Mouse (Mus musculus) v-Abl transformed pro-B cells (cell line): ENCODE results near the gene Psap.
"Not testable (repeated sequence)": the region's sequence is repeated elsewhere in the genome, so short reads cannot be mapped to it uniquely, and the experiment has no call there.

Experiments
- in situ Hi-C, 2 experiments: fragments of 400-800 bp; cut with MboI; formaldehyde crosslinking; loops; one replicate each; pipeline ENCODE4 v1.15.1; 2025; ENCODE audit not compliant: unreplicated experiment in 2 of 2

Gene Psap

GRCm38 (mm10) chr10:60277207-60278005, at the start of gene Psap:
Gene Psap (plus strand): TSS chr10:60277627.
- in situ Hi-C loops: no loop called here

- in situ Hi-C loops: no loop called here
Observed at GRCm38 (mm10) chr10:60227666-60228065, 49.8 kb upstream of the Psap start.

GRCm38 (mm10) chr10:60229113-60229512, 48.3 kb upstream of the Psap start:
- in situ Hi-C loops: no loop called here

DNA sequence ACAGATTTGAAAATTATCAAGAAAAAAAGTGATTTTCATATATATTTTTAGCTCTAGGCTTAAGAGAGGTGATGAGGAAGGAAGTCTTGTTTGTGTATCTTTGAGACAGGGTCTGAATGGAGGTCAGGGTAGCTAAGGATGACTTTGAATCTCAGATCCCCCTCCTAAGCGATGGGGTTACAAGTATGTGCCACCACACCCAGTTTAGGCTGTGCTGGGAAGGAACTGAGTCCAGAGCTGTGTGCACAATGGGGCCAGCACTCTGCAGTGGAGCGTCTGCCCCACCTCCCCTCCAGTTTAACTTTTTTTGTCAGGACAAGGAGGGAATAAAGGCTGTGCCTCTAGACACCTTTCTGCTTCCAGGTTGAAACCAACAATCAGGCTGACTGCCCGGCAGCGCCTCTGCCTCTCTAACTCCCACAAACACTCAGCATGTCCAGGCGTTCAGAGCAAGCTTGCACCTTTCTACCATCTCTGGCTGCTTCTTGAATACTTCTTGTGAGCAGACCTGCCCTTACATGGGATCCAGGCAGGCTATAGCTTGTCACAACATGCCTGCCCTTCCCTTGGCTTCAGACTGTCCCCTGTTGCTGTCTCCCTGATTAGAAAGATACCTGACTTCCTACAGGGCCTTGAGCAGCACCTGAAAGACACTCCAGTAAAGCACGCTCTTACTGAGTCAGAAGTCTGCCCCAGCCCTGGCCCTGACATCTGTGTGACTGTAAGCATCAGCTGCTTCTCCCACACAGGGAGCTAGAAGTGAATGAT, 46.9 kb upstream of the Psap start:
- in situ Hi-C loops: no loop called here

GRCm38 (mm10) chr10:60234006-60234405, 43.4 kb upstream of the Psap start:
- in situ Hi-C loops: no loop called here

DNA sequence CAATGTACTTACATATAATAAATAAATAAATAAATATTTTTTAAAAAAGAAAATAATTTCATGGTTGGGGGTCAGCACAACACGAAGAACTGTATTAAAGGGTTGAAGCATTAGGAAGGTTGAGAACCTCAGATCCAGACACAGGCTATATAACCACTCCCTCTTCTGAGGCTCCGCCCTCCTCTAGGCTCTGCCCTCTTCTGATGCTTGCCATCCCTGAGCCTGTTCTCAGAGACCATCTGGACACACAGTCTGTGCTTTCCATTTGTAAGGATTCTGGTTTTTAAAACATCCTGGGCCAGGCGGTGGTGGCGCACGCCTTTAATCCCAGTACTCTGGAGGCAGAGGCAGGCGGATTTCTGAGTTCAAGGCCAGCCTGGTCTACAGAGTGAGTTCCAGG, 41.6 kb upstream of the Psap start:
- in situ Hi-C loops: loop anchor here (5.0 kb wide), 4 partner anchors 89 to 349 kb away; no protein-coding TSS in a partner anchor

DNA sequence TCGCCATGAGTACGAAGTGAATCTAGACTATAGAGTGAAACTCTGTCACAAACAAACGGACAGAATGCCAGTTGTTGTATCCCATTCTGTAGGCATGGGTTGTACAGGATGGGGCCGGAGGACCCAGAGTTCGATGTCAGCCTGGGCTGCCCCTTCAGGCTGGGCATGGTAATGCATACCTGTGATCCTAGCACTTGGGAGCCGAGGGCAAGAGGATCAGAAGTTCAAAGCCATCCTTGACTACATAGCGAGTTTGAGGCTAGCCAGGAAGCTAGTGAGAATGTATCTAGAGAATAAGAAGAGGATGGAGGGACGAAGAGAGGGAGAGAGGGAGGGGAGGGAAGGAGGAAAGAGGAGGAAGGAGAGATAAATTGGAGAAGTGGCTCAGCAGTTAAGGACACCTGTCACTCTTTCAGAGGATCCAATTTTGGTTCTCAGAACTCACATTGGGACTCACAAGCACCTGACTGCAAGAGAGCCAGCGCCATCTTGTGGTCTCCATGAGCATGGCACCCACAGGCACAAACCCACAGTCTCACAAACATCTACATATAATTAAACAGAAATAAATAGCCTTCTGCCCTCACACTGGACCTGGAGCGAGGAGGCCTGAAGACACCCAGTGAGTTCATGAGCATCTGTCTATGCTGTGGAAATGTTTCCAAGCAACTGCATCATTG, 39.8 kb upstream of the Psap start:
- in situ Hi-C loops: loop anchor here (5.0 kb wide), 4 partner anchors 90 to 350 kb away; no protein-coding TSS in a partner anchor

- in situ Hi-C loops: no loop called here
Observed at GRCm38 (mm10) chr10:60240416-60240815, 37.0 kb upstream of the Psap start.

GRCm38 (mm10) chr10:60243941-60244340, 33.5 kb upstream of the Psap start:
- in situ Hi-C loops: no loop called here

GRCm38 (mm10) chr10:60245041-60245440, 32.4 kb upstream of the Psap start:
- in situ Hi-C loops: no loop called here

- in situ Hi-C loops: no loop called here
Observed at GRCm38 (mm10) chr10:60245635-60246034, 31.8 kb upstream of the Psap start.

GRCm38 (mm10) chr10:60246519-60246918, 30.9 kb upstream of the Psap start:
- in situ Hi-C loops: no loop called here

- in situ Hi-C loops: not testable (repeated sequence)
Observed at GRCm38 (mm10) chr10:60248345-60248744, 29.1 kb upstream of the Psap start.

GRCm38 (mm10) chr10:60250426-60250965, 26.9 kb upstream of the Psap start:
- in situ Hi-C loops: loop anchor here (5.0 kb wide), 4 partner anchors 37 to 147 kb away; partner anchors contain the start of genes Gm17455 (in 1 of the 2) and Vsir (in 1 of the 2)

GRCm38 (mm10) chr10:60252187-60252586, 25.2 kb upstream of the Psap start:
- in situ Hi-C loops: loop anchor here (5.0 kb wide), 4 partner anchors 35 to 145 kb away; partner anchors contain the start of genes Gm17455 (in 1 of the 2) and Vsir (in 1 of the 2)

DNA sequence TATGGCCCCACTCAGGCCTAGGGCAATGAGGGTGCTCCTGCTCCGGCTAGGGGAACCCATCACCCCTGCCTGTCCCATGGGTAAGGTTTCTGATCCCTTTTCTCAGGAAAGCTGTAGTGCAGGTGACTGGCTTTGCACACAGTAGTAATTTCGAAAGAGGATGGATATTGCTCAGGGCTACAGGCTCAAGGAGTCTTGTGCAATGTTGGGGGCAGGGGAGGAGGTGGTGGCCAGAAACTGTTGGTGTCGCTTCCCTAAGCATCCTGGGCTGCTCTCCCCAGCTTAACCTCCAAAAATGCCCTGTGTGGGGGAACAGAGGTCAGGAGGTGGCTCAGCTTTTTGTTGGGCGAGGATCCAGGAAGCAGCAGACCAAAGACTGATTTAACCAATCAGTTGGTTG, 24.8 kb upstream of the Psap start:
- in situ Hi-C loops: loop anchor here (5.0 kb wide), 4 partner anchors 35 to 145 kb away; partner anchors contain the start of genes Gm17455 (in 1 of the 2) and Vsir (in 1 of the 2)

DNA sequence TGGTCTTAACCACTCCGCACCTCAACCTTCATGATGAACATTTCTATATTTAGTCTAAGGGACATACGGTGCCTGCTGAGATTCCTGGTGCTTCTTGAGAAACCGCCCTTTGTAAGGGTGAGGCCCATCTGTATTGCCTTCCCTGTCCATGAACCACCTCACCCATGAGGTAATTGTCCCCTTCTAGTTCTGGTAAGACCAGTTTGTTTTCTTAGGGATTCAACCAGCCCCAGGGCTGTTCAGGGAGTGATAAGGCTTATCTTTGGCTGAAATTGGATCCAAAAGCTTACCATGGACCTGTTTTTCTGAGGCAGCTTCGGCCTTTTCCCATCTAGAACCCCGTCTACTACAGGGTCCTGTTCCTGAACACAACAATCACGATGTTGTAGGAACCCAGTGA, 21.3 kb upstream of the Psap start:
- in situ Hi-C loops: no loop called here

GRCm38 (mm10) chr10:60257261-60257825, 20.1 kb upstream of the Psap start:
- in situ Hi-C loops: no loop called here

GRCm38 (mm10) chr10:60260557-60261294, 16.7 kb upstream of the Psap start:
- in situ Hi-C loops: no loop called here
